8 mouse cellular contexts compared by ENCODE assay signal in genomic region chr3:86224564-86225421, GRCm38 (mm10). TPM values are rescaled to one million over a fixed set of nuclear protein-coding genes. Genes with fewer than 3 reads are reported as not detected.
DNase-seq lines count a peak whose midpoint lies in the region; ATAC-seq and TF ChIP-seq lines count a peak whose summit lies in the region.

Gene Lrba (plus strand): TSS chr3:86224680.

- ATAC-seq in hindbrain, embryonic 15.5 days (ENCODE audit: low FRiP score, low read depth), result peak; percentile 83
- ATAC-seq in megakaryocyte, adult 5-6 weeks (ENCODE audit: poor library complexity, severe bottlenecking), result peak; percentile 88

- intact Hi-C loops in left cerebral cortex, adult 2 months (cut with DNase I), result loop anchor here (1.0 to 5.0 kb wide), 2 partner anchors 82 to 1412 kb away; partner anchors contain the start of gene Rps3a1

- peaks cover 24% of the 10 kb centered on the region for H3K4me1 ChIP-seq in hindbrain, embryonic 15.5 days (replicated peaks)

- DNase-seq in R1 (ENCODE audit: low read depth, low spot score), result peak; percentile 88
- peak; percentile 88 to 89 for DNase-seq in cerebellum, postnatal 25 days
- DNase-seq in gastrocnemius, adult 18-20 months (ENCODE audit: low spot score), result peak; percentile 63
- peak; percentile 70 to 74 for DNase-seq in left cerebral cortex, adult 2 months (ENCODE audit: extremely low spot score in 1 of 2, low spot score in 2 of 2)
- DNase-seq in right cerebral cortex, adult 2 months (ENCODE audit: low spot score in 2 of 2), result peak; percentile 67 to 72
- peak; percentile 39 for DNase-seq in urinary bladder, postnatal 10 days (ENCODE audit: low spot score)

- TF ChIP-seq CTCF in left cerebral cortex, adult 2 months (IDR thresholded peaks at IDR 0.05), result no peak

- peak within 1 kb of the TSS; percentile 95 for H3K27ac ChIP-seq in hindbrain, embryonic 15.5 days (replicated peaks)
- H3K27ac ChIP-seq in left cerebral cortex, adult 2 months, result peak within 1 kb of the TSS; percentile 98

- under 1% methylated on average over 46 of the region's 55 CpGs for WGBS in hindbrain, embryonic 15.5 days

- peak within 1 kb of the TSS; percentile 97 for H3K9ac ChIP-seq in hindbrain, embryonic 15.5 days

- H3K9me3 ChIP-seq in hindbrain, embryonic 15.5 days, result no peaks in the 10 kb centered on the region

- peak within 1 kb of the TSS; percentile 98 for H3K4me3 ChIP-seq in hindbrain, embryonic 15.5 days
- peak within 1 kb of the TSS; percentile 100 for H3K4me3 ChIP-seq in left cerebral cortex, adult 2 months

- H3K27me3 ChIP-seq in hindbrain, embryonic 15.5 days, result no peaks in the 10 kb centered on the region

- H3K4me2 ChIP-seq in hindbrain, embryonic 15.5 days, result peak within 1 kb of the TSS; percentile 94

- H3K36me3 ChIP-seq in hindbrain, embryonic 15.5 days, result no peaks in the 10 kb centered on the region

RNA-seq across cellular contexts. Expression of gene Lrba, which starts in this region (rescaled TPM):
- total RNA-seq in gastrocnemius, adult 18-20 months (2021), result 10 to 100 TPM; 26.3 to 27.3 TPM
- 5.6 and 5.7 TPM in 2 replicates for polyA plus RNA-seq in hindbrain, embryonic 15.5 days (2015; fragmentation: Nextera tagmentation; extraction: Ambion mirVana)
- total RNA-seq in left cerebral cortex, adult 2 months (2021), result 10 to 100 TPM; 33.1 to 35.0 TPM
- total RNA-seq in megakaryocyte, adult 5-6 weeks (2015), result 7.5 and 9.3 TPM in 2 replicates
- total RNA-seq in megakaryocyte, adult 5-6 weeks (2017), result 13.4 and 19.1 TPM in 2 replicates

Comparison
In these comparisons a context has a peak if more than half of its experiments do, and no peak if none do; other contexts are left out.
1. Peak in every context shown above with its lines: DNase-seq, ATAC-seq, H3K4me3 ChIP-seq and H3K27ac ChIP-seq.